ENCODE assay signal across 11 mouse cellular contexts in the genomic region with DNA sequence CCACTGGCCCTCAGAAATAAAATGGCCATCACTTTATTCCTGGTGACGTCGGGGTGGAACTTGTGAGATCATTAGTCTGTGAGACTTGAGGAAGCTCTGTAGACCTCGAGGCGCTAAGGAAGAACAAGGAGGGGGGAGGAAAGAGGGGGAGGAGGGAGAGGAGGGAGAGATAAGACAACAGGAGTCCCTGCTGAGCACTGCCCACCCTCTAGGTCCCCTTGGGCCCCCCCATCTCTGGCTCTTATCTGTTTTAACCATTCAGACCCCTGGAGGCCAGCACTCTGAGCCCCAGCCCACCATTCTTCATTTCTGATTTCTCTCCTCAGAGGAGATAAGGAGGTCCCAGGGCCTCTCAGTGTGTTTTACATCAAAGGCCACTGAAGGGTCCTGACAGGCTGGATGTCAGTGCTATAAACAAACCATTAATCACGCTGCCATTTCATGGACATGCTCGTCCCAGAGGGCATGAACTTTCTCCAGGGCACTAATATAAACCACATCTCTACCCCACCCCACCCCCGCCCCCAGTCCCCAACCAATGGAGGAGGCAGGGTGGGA.
A peak's percentile ranks its signal among the peaks of the same experiment; 100 is the strongest.
DNase-seq lines count a peak whose midpoint lies in the region; ATAC-seq lines count a peak whose summit lies in the region.
"Had no signal": no experiment of that assay in that cellular context is flagged by ENCODE, and none has a peak within 500 bp of the region (broad histone marks: within the 10 kb centered on the region; RNA-seq: fewer than 3 reads in every experiment).

No protein-coding gene starts in this region.

- no peak overlapping the region for H3K4me2 ChIP-seq in liver, embryonic 12.5 days
- H3K4me2 ChIP-seq in midbrain, embryonic 11.5 days, result no peak overlapping the region
- H3K4me2 ChIP-seq: midbrain, embryonic 15.5 days had no signal

- H3K4me3 ChIP-seq in heart, embryonic 10.5 days, result no peak overlapping the region
- H3K4me3 ChIP-seq in liver, embryonic 12.5 days, result no peak overlapping the region
- no peak overlapping the region for H3K4me3 ChIP-seq in midbrain, embryonic 11.5 days (ENCODE audit: low read depth, low read length)
- H3K4me3 ChIP-seq: forebrain, embryonic 10.5 days; midbrain, embryonic 15.5 days had no signal

- H3K27me3 ChIP-seq in heart, embryonic 10.5 days (ENCODE audit: insufficient read depth, poor library complexity, severe bottlenecking), result no peaks in the 10 kb centered on the region
- no peaks in the 10 kb centered on the region for H3K27me3 ChIP-seq in liver, embryonic 12.5 days (replicated peaks)
- H3K27me3 ChIP-seq in midbrain, embryonic 11.5 days (ENCODE audit: control insufficient read depth, insufficient read depth, low read length), result no peaks in the 10 kb centered on the region
- H3K27me3 ChIP-seq: midbrain, embryonic 15.5 days had no signal

- peak overlapping the region; percentile 75; the same call in 1 of the 2 replicates for H3K27ac ChIP-seq in heart, embryonic 10.5 days
- no peak overlapping the region for H3K27ac ChIP-seq in liver, embryonic 12.5 days
- no peak overlapping the region for H3K27ac ChIP-seq in midbrain, embryonic 11.5 days (ENCODE audit: low read depth, low read length)
- H3K27ac ChIP-seq: forebrain, embryonic 10.5 days; midbrain, embryonic 15.5 days had no signal

- no peak overlapping the region for H3K9ac ChIP-seq in liver, embryonic 12.5 days
- H3K9ac ChIP-seq in midbrain, embryonic 11.5 days (ENCODE audit: low read length), result no peak overlapping the region
- H3K9ac ChIP-seq: midbrain, embryonic 15.5 days had no signal

- intact Hi-C loops in heart, postnatal 10 days (cut with DNase I), result no loop called here

- H3K4me1 ChIP-seq in heart, embryonic 10.5 days, result peaks cover 21% of the 10 kb centered on the region
- H3K4me1 ChIP-seq in liver, embryonic 12.5 days, result peaks cover 12% of the 10 kb centered on the region; the same call in 1 of the 2 replicates
- H3K4me1 ChIP-seq in midbrain, embryonic 11.5 days (ENCODE audit: control insufficient read depth, insufficient read depth, low read length), result no peaks in the 10 kb centered on the region
- H3K4me1 ChIP-seq: midbrain, embryonic 15.5 days had no signal

- no peaks in the 10 kb centered on the region for H3K36me3 ChIP-seq in heart, embryonic 10.5 days
- no peaks in the 10 kb centered on the region for H3K36me3 ChIP-seq in liver, embryonic 12.5 days
- H3K36me3 ChIP-seq in midbrain, embryonic 11.5 days (ENCODE audit: control insufficient read depth, insufficient read depth, low read length), result no peaks in the 10 kb centered on the region
- H3K36me3 ChIP-seq: forebrain, embryonic 10.5 days; midbrain, embryonic 15.5 days had no signal

- peak; percentile 88 for DNase-seq in heart, embryonic 10.5 days (ENCODE audit: low spot score)
- DNase-seq in heart, postnatal 10 days, result no peak
- peak; percentile 67 for DNase-seq in kidney, postnatal 10 days
- DNase-seq in kidney, adult 11 months, result no peak
- DNase-seq in embryo, embryonic 10.5 days (ENCODE audit: low spot score), result peak; percentile 75
- DNase-seq in midbrain, embryonic 11.5 days (ENCODE audit: low spot score, missing footprints), result no peak
- DNase-seq: right cerebral cortex, postnatal 14 days had no signal

- ATAC-seq in liver, embryonic 12.5 days, result peak; percentile 65
- no peak for ATAC-seq in activated CD4-positive, CD25-positive, alpha-beta regulatory T cell, adult 4 months
- ATAC-seq in midbrain, embryonic 11.5 days (ENCODE audit: low FRiP score), result no peak
- ATAC-seq: midbrain, embryonic 15.5 days had no signal

- 4% methylated on average over 7 of the region's 7 CpGs for WGBS in heart, embryonic 10.5 days
- WGBS in liver, embryonic 12.5 days (ENCODE audit: insufficient replicate concordance), result 11% methylated on average over 7 of the region's 7 CpGs
- 71% methylated on average over 7 of the region's 7 CpGs for WGBS in midbrain, embryonic 11.5 days

- H3K9me3 ChIP-seq in heart, embryonic 10.5 days, result no peaks in the 10 kb centered on the region
- no peaks in the 10 kb centered on the region for H3K9me3 ChIP-seq in liver, embryonic 12.5 days (replicated peaks)
- H3K9me3 ChIP-seq in midbrain, embryonic 11.5 days (ENCODE audit: control insufficient read depth, low read length), result no peaks in the 10 kb centered on the region
- H3K9me3 ChIP-seq: midbrain, embryonic 15.5 days had no signal

Comparison
In these comparisons a context has a peak if more than half of its experiments do, and no peak if none do; other contexts are left out.
1. DNase-seq: peak in heart, embryonic 10.5 days (single experiment), kidney, postnatal 10 days (single experiment) and embryo, embryonic 10.5 days (single experiment); none in heart, postnatal 10 days (0 of 2), kidney, adult 11 months (single experiment) and midbrain, embryonic 11.5 days (single experiment).